Mouse (Mus musculus) megakaryocyte, adult 5-6 weeks (primary cell): ENCODE measurements at regions not wholly inside any gene's neighbourhood (a gene's known extent, or its start where the extent isn't known, plus 50 kb on each side); places are given as distances from the start of the nearest gene placed in this dataset.

Experiments
- ATAC-seq: 2 replicates; pipeline ENCODE4 v1.8.0; 2016; ENCODE audit warnings: mild to moderate bottlenecking, inconsistent platforms; ENCODE audit not compliant: poor library complexity, severe bottlenecking

GRCm38 (mm10) chr10:9569277-9569676 lies 105.7 kb downstream of the Samd5 start:
- no peak for ATAC-seq

DNA sequence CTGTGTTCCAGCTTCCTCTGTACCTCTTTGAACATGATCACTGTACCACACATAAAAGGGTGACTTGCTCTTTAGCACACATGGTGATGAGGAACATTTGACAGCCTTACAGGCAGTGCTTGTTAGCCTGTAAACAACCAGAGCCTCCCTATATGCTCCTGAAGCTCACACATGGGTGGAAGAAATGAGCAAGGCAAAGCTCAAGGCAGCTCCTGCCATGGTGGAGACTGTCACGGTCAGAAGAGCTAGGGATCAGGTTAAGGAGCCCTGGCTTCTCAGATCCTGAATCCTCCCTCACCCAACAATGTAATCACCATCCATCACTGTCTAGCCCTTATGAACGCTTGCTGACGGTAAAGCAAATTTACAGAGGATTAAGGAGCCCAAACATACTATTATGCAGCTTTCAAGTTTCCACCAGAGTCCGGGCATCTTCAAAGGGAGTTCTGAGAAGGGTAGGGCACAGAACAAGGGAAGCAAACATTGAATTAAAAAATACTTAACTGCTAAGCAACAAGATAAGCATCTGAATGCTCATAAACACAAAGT lies 117.4 kb downstream of the Samd5 start:
- ATAC-seq = no peak

DNA sequence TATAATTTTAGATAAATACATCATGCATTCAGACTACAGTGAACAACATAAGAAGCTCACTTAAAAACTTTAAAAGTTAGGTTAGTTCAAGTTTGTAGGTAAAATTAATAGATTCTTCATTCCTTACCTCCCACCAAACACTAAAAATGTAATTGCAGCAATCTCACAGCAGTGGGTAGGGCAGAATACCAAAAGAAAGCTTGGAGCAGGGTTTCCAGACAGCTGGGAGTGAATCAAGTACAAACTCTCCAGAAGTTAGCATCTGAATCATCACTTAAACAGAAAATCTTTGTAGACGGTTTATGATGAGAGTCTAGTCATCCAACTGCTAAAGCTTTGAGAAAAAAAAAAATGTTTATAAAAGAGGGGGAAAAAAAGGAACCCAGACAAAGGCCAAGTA lies 117.9 kb downstream of the Samd5 start:
- ATAC-seq = no peak

DNA sequence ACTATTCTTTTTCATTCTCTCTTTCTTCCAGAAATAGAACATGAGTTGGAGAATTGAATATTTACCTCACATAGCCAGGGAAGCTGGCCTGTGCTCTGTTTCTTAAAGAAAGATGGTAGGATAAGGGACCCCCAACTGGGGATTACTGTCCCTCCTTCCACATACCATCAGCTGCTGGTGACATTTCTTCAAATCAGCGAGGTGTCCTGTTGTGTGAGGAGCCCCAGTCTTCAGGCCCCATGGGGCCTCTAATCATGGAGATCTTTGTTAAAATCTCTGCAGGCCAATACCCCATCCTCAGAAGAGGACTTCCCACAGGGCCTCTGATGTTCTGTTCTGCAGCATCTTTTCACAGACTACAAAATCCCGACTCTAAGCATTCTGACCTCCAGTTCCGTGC lies 121.1 kb downstream of the Samd5 start:
- no peak for ATAC-seq

GRCm38 (mm10) chr10:9549913-9550709 lies 124.9 kb downstream of the Samd5 start:
- no peak for ATAC-seq

- ATAC-seq = no peak
Measured at GRCm38 (mm10) chr10:9545807-9546206, 129.2 kb downstream of the Samd5 start.

DNA sequence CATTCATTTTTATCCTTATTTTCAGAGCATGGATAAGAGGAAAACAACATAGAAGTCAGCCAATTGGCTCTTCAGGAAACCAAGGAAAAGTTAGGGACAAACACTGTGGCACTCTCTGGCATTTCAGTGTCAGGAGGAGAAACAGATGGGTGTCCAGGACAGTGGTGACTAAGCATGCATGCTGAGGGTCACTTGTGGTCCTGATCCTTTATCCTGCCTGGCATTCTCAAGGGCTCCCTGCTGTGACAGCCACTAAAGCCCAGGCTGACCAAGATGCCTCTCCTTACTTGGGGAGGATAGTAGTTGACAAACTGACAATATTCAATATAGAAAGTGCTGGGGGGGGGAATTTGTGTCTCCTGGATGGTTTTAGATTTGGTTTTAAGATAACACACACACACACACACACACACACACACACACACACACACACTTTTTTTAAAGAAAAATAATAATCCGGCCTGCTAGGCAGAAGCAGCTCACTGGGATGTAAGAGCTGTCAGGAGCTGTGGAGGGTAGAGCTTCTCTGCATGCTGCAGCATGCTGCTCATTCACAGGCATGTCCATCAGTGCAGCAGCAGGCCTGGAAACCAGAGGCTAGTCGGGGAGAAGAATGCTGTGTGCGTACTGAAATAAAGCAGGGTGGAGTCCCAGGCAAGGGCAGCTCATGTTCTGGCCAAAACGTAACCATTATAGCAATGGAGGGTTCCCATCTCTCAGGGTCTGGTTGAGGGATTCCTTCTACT lies 130.8 kb downstream of the Samd5 start:
- no peak for ATAC-seq

GRCm38 (mm10) chr10:9541579-9541978 lies 133.4 kb downstream of the Samd5 start:
- no peak for ATAC-seq

DNA sequence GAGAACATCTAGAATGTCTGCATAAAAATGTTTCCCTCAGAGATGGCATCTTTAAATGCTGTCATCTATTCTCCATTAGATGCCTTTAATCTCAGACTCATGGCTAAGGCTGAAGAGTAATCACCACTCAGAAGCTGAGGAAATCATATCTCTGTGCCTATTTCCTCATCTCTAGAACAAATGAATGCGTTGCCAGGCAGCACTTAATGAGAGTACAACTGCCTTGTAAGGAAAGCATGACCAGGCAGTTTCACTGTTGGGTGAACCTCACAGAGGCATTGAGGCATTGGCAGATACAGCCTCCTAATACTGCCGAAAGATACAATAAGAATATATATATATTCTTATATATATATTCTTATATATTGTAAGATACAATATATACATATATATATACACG lies 137.3 kb downstream of the Samd5 start:
- ATAC-seq = no peak

- ATAC-seq = no peak
Measured at GRCm38 (mm10) chr10:9534552-9534951, 140.5 kb downstream of the Samd5 start.

GRCm38 (mm10) chr10:9533283-9533682 lies 141.7 kb downstream of the Samd5 start:
- ATAC-seq = no peak

DNA sequence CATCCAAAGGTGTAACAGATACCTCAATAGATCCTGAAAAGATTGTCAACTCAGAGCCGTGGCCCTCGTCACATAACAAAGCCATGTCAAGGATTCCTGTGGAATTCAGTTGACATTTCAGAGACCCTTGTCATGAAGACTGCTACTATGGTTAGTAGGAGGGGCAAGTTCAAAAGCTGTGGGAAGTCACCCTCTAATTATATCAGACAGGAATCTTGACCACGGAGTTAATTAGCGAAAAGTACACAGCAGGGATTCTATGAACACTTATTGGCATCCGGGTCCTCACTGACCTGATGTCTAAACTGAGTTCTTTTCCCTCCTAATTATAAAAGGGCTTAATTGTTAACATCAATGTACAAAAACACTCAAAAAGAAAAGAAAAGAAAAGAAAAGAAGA lies 143.1 kb downstream of the Samd5 start:
- no peak for ATAC-seq

- ATAC-seq = no peak
Measured at GRCm38 (mm10) chr10:9529408-9529807, 145.6 kb downstream of the Samd5 start.

GRCm38 (mm10) chr10:9528066-9528465 lies 146.9 kb downstream of the Samd5 start:
- no peak for ATAC-seq

GRCm38 (mm10) chr10:9509764-9510390 lies 165.1 kb downstream of the Samd5 start:
- no peak for ATAC-seq

DNA sequence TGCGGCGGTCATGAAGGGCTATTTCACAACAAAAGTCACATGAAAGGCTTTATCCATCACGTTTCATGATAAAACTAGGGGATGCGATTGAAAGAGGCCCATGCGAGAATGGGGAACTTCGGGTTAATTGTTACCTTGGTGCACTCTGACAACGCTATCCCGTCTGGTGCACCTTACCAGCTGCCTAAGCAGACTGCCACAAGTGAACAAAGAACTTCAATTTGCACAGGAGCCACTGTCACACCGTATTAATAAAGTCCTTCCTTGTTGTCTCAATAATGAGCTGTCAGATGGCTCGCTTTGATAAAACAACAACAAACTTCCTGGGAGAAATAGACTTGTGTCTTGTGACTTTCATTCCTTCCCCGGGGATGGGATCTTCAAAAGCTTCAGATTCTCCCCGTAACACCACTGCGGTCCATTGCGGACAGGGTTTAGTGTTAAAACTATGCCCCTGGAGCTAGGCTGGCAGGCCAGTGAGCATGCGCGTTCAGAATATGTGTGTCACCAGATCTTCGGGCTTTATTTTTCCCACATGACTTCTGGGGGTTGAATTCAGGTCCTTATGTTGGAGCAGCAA lies 165.8 kb downstream of the Samd5 start:
- no peak for ATAC-seq

- ATAC-seq = no peak
Measured at GRCm38 (mm10) chr10:9503569-9504493, 171.2 kb downstream of the Samd5 start.

- ATAC-seq = no peak
Measured at GRCm38 (mm10) chr10:9498550-9498949, 176.5 kb downstream of the Samd5 start.

DNA sequence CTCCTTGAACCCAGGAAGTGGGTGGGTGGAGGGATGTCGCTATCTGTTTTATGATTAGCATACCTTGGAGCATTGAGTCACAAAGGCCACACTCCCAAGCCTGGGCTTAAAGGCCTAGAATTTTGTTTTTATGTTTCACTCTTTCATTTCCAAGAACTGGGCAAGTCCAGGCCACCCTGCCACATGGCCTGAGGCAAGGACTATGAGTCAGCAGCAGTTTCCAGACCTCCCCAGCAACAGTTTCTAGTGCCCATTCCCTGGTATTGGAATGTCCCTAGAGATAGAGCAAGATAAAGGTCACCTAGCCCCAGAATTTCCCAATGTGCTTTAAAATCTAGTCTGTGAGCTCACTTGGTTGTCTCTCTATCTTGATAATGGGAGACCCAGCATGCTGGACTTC lies 178.0 kb downstream of the Samd5 start:
- ATAC-seq = no peak

GRCm38 (mm10) chr10:9495143-9495651 lies 179.8 kb downstream of the Samd5 start:
- no peak for ATAC-seq
